Mouse (Mus musculus): Measurements from ENCODE around the gene Mov10.

- TF ChIP-seq CTCF (IDR thresholded peaks at IDR 0.05; ENCODE audit: low read depth, low read length): no peak
- TF ChIP-seq POLR2AphosphoS5 (IDR thresholded peaks at IDR 0.05; ENCODE audit: insufficient replicate concordance, low read depth, low read length): no peak
- TF ChIP-seq GATA1 (IDR thresholded peaks at IDR 0.05; ENCODE audit: borderline replicate concordance, low read length): no peak
- no peak for TF ChIP-seq GATA2 (IDR thresholded peaks at IDR 0.05; ENCODE audit: borderline replicate concordance, low read depth, low read length)
- TF ChIP-seq TAL1 (conservative IDR thresholded peaks at IDR 0.05; ENCODE audit: low read depth, low read length): no peak
Observed at GRCm38 (mm10) chr3:104793871-104794828, 24.2 kb downstream of the Mov10 start.
